Mouse (Mus musculus) hindbrain, embryonic 16.5 days (tissue): Measurements from ENCODE around the gene Lrp5. TPM values are rescaled to one million over a fixed set of nuclear protein-coding genes. Genes with fewer than 3 reads are reported as not detected.

ENCODE experiments used
- ATAC-seq: fragments of 200-750 bp; cut with Nextera tagmentation; 2 replicates; pipeline ENCODE4 v1.8.0; 2017; ENCODE audit warnings: moderate TSS enrichment, moderate library complexity
- H3K27ac ChIP-seq: fragments of 300-500 bp; sonication (generic); 2 replicates; pipeline ENCODE4 v1.5.1; 2014; ENCODE audit warnings: low read depth, mild to moderate bottlenecking, control low read depth, low read length, moderate library complexity
- H3K27me3 ChIP-seq: fragments of 300-500 bp; sonication (generic); replicated peaks from 2 replicates; pipeline ENCODE4 v1.6.1; 2014; ENCODE audit warnings: low read length; ENCODE audit not compliant: control insufficient read depth, insufficient read depth
- H3K36me3 ChIP-seq: fragments of 300-500 bp; sonication (generic); 2 replicates; pipeline ENCODE4 v1.6.1; 2014; ENCODE audit warnings: mild to moderate bottlenecking, low read length, moderate library complexity, mixed read lengths; ENCODE audit not compliant: control insufficient read depth, insufficient read depth
- H3K4me1 ChIP-seq: fragments of 300-500 bp; sonication (generic); 2 replicates; pipeline ENCODE4 v1.6.1; 2014; ENCODE audit warnings: low read depth, low read length; ENCODE audit not compliant: control insufficient read depth, insufficient read depth
- H3K4me2 ChIP-seq: fragments of 300-500 bp; sonication (generic); 2 replicates; pipeline ENCODE4 v1.6.1; 2014; ENCODE audit warnings: mild to moderate bottlenecking, low read length, control low read depth, moderate library complexity
- H3K4me3 ChIP-seq: fragments of 300-500 bp; sonication (generic); 2 replicates; pipeline ENCODE4 v1.5.1; 2014; ENCODE audit warnings: mild to moderate bottlenecking, low read length, control low read depth, moderate library complexity
- H3K9ac ChIP-seq: fragments of 300-500 bp; sonication (generic); 2 replicates; pipeline ENCODE4 v1.6.1; 2014; ENCODE audit warnings: low read depth, mild to moderate bottlenecking, control low read depth, low read length, moderate library complexity
- H3K9me3 ChIP-seq: fragments of 300-500 bp; sonication (generic); 2 replicates; pipeline ENCODE4 v1.6.1; 2014; ENCODE audit warnings: mild to moderate bottlenecking, low read length, moderate library complexity; ENCODE audit not compliant: control insufficient read depth
- WGBS: fragments of 180-500 bp; shearing (Covaris S2); extraction: QIAGEN DNeasy Blood & Tissue Kit; methylation state at CpG from one replicate; pipeline ENCODE4 v1.1.7; 2014; 5-methylcytosine and 5-hydroxymethylcytosine counted together
- polyA plus RNA-seq: library from polyadenylated mRNA; unstranded; fragments of >200 nt; fragmentation: Nextera tagmentation; extraction: Ambion mirVana; gene quantifications from 2 replicates; pipeline ENCODE4 v1.2.1, GENCODE M21; 2015

The Lrp5 gene
- polyA plus RNA-seq, 1 experiment from 2014 or later = 1.3 TPM

DNA sequence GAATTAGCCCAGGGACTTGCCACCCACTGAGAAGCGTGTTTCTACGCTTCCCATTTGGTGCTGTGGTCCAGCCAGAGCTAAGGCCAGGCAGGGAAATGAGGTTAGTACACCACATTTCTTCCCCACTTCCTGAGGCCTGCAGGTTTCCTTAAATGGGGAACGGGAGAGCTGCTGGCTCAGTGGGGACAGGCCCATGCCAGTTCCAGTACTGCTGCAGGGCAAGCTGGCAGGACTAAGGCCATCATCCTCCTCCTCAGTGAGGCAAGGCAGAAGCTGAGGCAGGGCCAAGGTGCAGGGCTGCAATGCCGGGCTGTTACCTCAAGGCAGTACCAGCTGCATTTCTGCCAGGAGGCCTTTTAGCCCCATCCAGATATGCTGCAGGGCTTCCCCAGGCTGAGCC, 32.9 kb downstream of the Lrp5 start:
- Histone ChIP-seq H3K27ac (no peak overlapping the region), H3K27me3 (no peaks in the 10 kb centered on the region), H3K4me3 (no peak overlapping the region), H3K4me2 (no peak overlapping the region), H3K9ac (no peak overlapping the region), H3K36me3 (peaks cover under 1% of the 10 kb centered on the region), H3K4me1 (no peaks in the 10 kb centered on the region), H3K9me3 (peaks cover 4% of the 10 kb centered on the region; the same call in 1 of the 2 replicates)
- no peak for ATAC-seq
- WGBS = 82% methylated on average over 4 of the region's 4 CpGs

DNA sequence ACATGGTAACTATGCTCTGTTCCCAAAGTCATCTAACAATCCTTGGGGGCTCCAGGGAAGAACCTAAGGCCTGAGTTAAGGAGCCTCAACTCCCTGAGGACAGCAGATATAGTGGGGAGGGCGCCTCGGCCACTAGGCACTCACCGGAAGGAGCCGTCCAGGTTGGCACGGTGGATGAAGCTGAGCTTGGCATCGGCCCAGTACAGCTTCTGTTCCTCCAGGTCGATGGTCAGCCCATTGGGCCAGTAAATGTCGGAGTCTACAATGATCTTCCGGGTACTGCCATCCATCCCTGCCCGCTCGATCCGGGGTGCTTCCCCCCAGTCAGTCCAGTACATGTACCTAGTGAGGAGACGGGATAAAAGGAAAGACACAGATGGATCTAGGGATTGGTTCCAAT, 34.4 kb downstream of the Lrp5 start:
- WGBS = 97% methylated on average over 13 of the region's 13 CpGs
- Histone ChIP-seq H3K9me3 (peaks cover 4% of the 10 kb centered on the region; the same call in 1 of the 2 replicates), H3K27me3 (no peaks in the 10 kb centered on the region), H3K9ac (no peak overlapping the region), H3K27ac (no peak overlapping the region), H3K4me1 (no peaks in the 10 kb centered on the region), H3K4me2 (no peak overlapping the region), H3K4me3 (no peak overlapping the region), H3K36me3 (no peaks in the 10 kb centered on the region; the same call in 1 of the 2 replicates)
- ATAC-seq = no peak

DNA sequence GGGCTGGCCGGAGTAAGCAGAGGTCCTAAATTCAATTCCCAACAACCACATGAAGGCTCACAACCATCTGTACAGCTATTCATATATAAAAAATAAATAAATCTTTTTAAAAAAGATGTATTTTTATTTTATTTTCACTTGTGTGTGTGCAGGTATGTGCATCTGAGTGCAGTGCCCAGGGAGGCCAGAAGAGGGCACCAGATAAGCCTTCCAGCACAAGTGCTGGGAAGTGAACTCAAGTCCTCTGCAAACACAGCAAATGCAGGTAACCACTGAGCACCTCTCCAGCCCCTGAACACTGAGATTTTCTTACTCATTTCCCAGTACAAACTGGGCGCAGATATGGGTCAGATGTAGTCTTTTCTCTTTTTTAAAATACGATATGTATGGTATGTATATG, 35.1 kb downstream of the Lrp5 start:
- Histone ChIP-seq H3K27ac (no peak overlapping the region), H3K27me3 (no peaks in the 10 kb centered on the region), H3K9ac (no peak overlapping the region), H3K4me1 (no peaks in the 10 kb centered on the region), H3K9me3 (peaks cover 4% of the 10 kb centered on the region; the same call in 1 of the 2 replicates), H3K36me3 (no peaks in the 10 kb centered on the region; the same call in 1 of the 2 replicates), H3K4me3 (no peak overlapping the region), H3K4me2 (no peak overlapping the region)
- WGBS = 96% methylated on average over 3 of the region's 3 CpGs
- ATAC-seq = no peak

DNA sequence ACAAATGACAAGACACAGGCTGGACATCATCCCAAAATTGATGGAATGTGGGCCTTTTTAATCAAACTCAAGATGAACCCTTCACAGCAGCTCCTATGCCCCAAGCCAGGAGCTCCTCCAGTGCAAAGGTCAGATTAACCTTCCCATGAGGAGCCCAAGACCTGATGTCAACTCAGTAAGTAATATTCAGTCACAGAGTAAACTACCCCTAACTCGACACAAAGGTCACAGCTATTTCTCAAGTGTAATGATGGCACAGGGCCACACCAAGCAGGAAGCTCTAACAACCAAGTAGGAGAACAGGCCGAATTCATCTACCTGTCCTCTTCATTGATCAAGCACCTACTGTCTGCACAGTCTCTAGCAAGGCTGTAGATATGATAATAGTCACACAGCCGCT, 35.9 kb downstream of the Lrp5 start:
- 95% methylated on average over 3 of the region's 3 CpGs for whole genome bisulfite sequencing
- no peak overlapping the region for H3K9ac ChIP-seq
- ATAC-seq = no peak
- no peaks in the 10 kb centered on the region; the same call in 1 of the 2 replicates for H3K36me3 ChIP-seq
- no peaks in the 10 kb centered on the region for H3K27me3 ChIP-seq
- H3K27ac ChIP-seq = no peak overlapping the region
- H3K4me2 ChIP-seq = no peak overlapping the region
- H3K4me3 ChIP-seq = no peak overlapping the region
- H3K4me1 ChIP-seq = no peaks in the 10 kb centered on the region
- H3K9me3 ChIP-seq = peaks cover 4% of the 10 kb centered on the region; the same call in 1 of the 2 replicates

DNA sequence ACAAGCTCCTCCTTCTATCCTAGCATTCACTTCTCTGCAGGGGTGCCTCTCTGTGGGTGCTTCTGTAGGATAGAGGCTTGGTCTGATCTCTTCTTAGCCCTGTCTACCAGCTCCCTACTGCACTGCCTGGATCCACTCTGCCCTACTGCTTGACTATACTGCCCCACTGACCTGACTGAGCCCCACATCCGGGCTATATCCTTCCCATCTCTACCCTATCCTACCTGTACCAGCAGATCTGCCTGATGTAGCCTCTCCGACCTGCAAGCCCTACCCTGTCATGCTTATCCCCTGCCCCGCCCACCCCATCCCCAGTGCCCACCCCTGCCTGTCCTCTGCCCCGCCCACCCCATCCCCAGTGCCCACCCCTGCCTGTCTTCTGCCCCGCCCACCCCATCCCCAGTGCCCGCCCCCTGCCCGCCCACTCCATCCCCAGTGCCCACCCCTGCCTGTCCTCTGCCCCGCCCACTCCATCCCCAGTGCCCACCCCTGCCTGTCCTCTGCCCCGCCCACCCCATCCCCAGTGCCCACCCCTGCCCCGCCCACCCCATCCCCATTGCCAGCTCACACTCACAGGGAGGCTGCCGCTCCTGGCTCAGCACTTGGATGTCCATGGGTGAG, 37.4 kb downstream of the Lrp5 start:
- H3K9me3 ChIP-seq = peaks cover 4% of the 10 kb centered on the region; the same call in 1 of the 2 replicates
- WGBS = 55% methylated on average over 5 of the region's 11 CpGs
- H3K4me1 ChIP-seq = no peaks in the 10 kb centered on the region
- H3K36me3 ChIP-seq = no peaks in the 10 kb centered on the region; the same call in 1 of the 2 replicates
- H3K4me2 ChIP-seq = no peak overlapping the region
- H3K4me3 ChIP-seq = no peak overlapping the region
- H3K9ac ChIP-seq = no peak overlapping the region
- ATAC-seq = no peak
- no peak overlapping the region for H3K27ac ChIP-seq
- no peaks in the 10 kb centered on the region for H3K27me3 ChIP-seq

DNA sequence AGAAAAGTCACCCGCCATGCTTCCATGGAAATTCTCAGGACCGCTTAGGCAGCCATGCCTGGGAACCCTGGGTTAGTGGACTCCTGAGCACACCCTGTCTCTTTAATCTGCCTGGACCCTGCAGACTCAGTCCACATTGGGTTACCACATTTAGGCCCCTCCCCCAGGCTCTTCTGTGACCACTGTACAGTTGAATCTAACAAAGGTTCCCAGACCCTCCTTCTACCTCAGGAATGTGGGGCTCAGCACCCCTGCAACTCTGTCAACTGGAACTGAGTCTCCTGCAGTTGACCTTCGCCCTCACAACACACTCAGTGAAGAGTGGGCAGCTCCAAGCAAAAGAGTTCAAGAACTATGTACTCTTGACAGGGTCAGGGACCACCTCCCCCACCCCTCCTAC, 38.4 kb downstream of the Lrp5 start:
- Histone ChIP-seq H3K4me1 (no peaks in the 10 kb centered on the region), H3K36me3 (no peaks in the 10 kb centered on the region; the same call in 1 of the 2 replicates), H3K9me3 (peaks cover 4% of the 10 kb centered on the region; the same call in 1 of the 2 replicates), H3K27ac (no peak overlapping the region), H3K9ac (no peak overlapping the region), H3K27me3 (no peaks in the 10 kb centered on the region), H3K4me2 (no peak overlapping the region), H3K4me3 (no peak overlapping the region)
- no peak for ATAC-seq
- 94% methylated on average over 3 of the region's 3 CpGs for WGBS

DNA sequence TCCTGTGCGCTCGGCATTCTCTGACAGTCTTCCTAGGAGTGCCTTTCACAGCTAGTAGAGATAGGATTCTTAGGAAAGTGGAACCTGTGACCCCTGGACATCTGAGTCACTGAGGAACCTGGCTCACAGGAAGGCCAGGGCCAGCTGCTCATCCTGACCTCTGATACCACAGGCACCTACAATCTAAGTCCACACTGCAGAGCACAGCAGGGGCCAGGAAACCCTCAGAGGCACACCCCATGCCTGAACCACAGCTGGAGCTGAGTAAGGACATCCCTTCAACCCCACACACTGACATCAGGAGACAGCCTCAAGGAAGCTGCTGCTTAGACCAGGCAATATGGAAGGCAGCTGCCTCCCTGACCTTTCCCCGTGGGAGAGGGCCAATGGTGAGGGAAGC, 40.6 kb downstream of the Lrp5 start:
- H3K27ac ChIP-seq = no peak overlapping the region
- H3K36me3 ChIP-seq = no peaks in the 10 kb centered on the region
- peaks cover 14% of the 10 kb centered on the region for H3K4me1 ChIP-seq
- no peak overlapping the region for H3K9ac ChIP-seq
- H3K27me3 ChIP-seq = no peaks in the 10 kb centered on the region
- H3K9me3 ChIP-seq = no peaks in the 10 kb centered on the region
- no peak overlapping the region for H3K4me3 ChIP-seq
- 87% methylated on average over 3 of the region's 3 CpGs for WGBS
- ATAC-seq = no peak
- H3K4me2 ChIP-seq = no peak overlapping the region

DNA sequence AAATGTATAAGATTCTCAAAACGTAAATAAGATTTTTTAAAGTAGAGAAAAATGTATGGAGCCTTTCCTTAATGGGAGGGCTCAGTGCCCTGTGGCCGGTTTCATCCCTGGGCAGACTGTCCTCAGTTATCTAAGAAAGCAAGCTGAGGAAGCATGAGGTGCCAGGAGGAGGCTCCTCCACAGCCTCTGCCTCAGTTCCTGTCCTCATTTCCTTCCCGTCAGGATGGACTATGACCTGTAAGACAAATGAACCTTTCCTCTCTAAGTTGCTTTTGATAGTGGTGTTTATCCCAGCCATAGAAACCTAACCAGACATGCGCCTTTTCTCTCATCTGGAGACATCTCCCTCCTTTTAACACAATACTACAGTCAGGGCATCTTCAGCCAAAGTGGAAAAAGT, 41.0 kb downstream of the Lrp5 start:
- no peak overlapping the region for H3K4me3 ChIP-seq

DNA sequence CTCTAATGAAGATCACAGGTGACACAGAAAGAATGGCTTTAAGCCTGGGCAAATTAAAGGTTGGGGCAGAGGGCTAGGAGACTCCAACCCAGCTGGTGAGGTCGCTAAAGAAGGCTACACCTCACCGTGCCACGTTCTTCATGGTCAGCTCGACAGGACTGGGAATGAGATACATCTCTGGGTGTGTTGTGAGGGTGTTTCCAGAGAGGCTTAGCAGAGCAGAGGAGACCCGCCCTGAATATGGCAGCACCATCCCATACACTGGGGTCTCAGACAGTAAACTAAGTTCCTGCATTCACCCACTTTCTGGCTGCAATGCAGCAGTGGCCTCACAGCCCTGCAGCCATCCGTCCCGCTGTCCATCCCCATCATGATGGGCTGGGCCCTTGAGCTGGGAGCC, 46.8 kb downstream of the Lrp5 start:
- Histone ChIP-seq H3K27ac (no peak overlapping the region), H3K4me1 (peaks cover 27% of the 10 kb centered on the region), H3K4me2 (no peak overlapping the region), H3K9ac (no peak overlapping the region), H3K36me3 (no peaks in the 10 kb centered on the region), H3K9me3 (no peaks in the 10 kb centered on the region), H3K27me3 (no peaks in the 10 kb centered on the region), H3K4me3 (no peak overlapping the region)
- no peak for ATAC-seq
- WGBS = 93% methylated on average over 7 of the region's 7 CpGs

More for the DNA sequence above, 41.0 kb downstream of the Lrp5 start:
- H3K4me1 ChIP-seq = peaks cover 16% of the 10 kb centered on the region
- no peaks in the 10 kb centered on the region for H3K27me3 ChIP-seq
- no peak for ATAC-seq
- no peaks in the 10 kb centered on the region for H3K9me3 ChIP-seq
- H3K9ac ChIP-seq = no peak overlapping the region
- 93% methylated on average over 4 of the region's 4 CpGs for WGBS
- no peak overlapping the region for H3K27ac ChIP-seq
- no peaks in the 10 kb centered on the region for H3K36me3 ChIP-seq
- no peak overlapping the region for H3K4me2 ChIP-seq
